Mouse (Mus musculus) embryonic facial prominence, embryonic 10.5 days (tissue): ENCODE results near the gene Hunk. TPM values are rescaled to one million over a fixed set of nuclear protein-coding genes. Genes with fewer than 3 reads are reported as not detected.

ENCODE experiments used
- polyA plus RNA-seq: library from polyadenylated mRNA; unstranded; fragments of >200 nt; fragmentation: Nextera tagmentation; extraction: Ambion mirVana; gene quantifications from 2 replicates; pipeline ENCODE4 v1.2.1, GENCODE M21; 2016

Gene Hunk
- polyA plus RNA-seq, 1 experiment from 2014 or later = 17.2 TPM

Other genes starting within 250 kb of the Hunk start
- 25.3 and 25.9 TPM in 2 replicates for gene Tiam1, start 242.2 kb upstream of the Hunk start, polyA plus RNA-seq
- 1,351 and 1,353 TPM in 2 replicates for gene Sod1, start 165.3 kb upstream of the Hunk start, polyA plus RNA-seq
- 34.6 and 36.1 TPM in 2 replicates for gene Scaf4, start 101.5 kb upstream of the Hunk start, polyA plus RNA-seq